Mouse (Mus musculus) lung, postnatal 0 days (tissue): Measurements from ENCODE around the gene Dpp8.

Experiments
- CTCF ChIP-seq: IDR thresholded peaks from 2 replicates; pipeline ENCODE4 v1.5.1; 2016; ENCODE audit warnings: antibody characterized with exemption, mild to moderate bottlenecking
- EP300 ChIP-seq: IDR thresholded peaks from 2 replicates; pipeline ENCODE4 v1.6.1; 2016; ENCODE audit warnings: antibody characterized with exemption, mild to moderate bottlenecking, control low read depth

- TF ChIP-seq EP300: no peak
- no peak for TF ChIP-seq CTCF
Measured at GRCm38 (mm10) chr9:65077536-65077935, 45.3 kb downstream of the Dpp8 start.
